Mouse (Mus musculus): ENCODE data around the gene Aox2. TPM values are rescaled to one million over a fixed set of nuclear protein-coding genes. Genes with fewer than 3 reads are reported as not detected.

Aox2 gene
- polyA plus RNA-seq, 1 experiment from 2014 or later, result not detected

DNA sequence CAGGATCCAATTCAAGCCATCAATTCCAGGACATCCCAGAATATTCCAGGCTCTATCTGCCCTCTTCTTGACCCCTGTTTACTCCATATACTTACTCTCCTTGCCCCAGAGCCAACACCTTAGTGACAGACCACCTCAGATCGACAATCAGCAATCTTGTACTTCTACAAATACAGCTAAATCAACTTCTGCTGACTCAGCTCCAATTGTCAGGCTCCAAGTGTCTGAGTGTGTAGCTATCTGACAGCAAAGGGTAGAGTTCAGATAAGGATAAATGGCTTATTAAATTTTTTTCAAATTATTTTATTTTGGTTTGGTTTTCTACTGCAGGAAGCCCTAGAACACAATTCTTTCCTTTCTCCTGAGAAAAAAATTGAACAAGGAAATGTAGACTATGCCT lies 29.6 kb upstream of the Aox2 start:
- Histone ChIP-seq H3K27me3 (replicated peaks; ENCODE audit: control insufficient read depth, insufficient read depth, low read length) (no peaks in the 10 kb centered on the region), H3K36me3 (ENCODE audit: control insufficient read depth, insufficient read depth) (no peaks in the 10 kb centered on the region), H3K9ac (replicated peaks; ENCODE audit: low read depth, low read length) (no peak overlapping the region), H3K4me1 (replicated peaks; ENCODE audit: control insufficient read depth, insufficient read depth, low read length) (no peaks in the 10 kb centered on the region), H3K4me2 (ENCODE audit: low read length) (no peak overlapping the region), H3K9me3 (ENCODE audit: control insufficient read depth, low read length) (no peaks in the 10 kb centered on the region), H3K4me3 (replicated peaks; ENCODE audit: low read length) (no peak overlapping the region), H3K27ac (ENCODE audit: low read length) (no peak overlapping the region)
- no peak for ATAC-seq
- WGBS, result 83% methylated on average over 1 of the region's 1 CpGs

- no peak overlapping the region for H3K4me2 ChIP-seq (ENCODE audit: low read length)
- H3K9ac ChIP-seq (replicated peaks; ENCODE audit: low read depth, low read length), result no peak overlapping the region
- H3K4me3 ChIP-seq (replicated peaks; ENCODE audit: low read length), result no peak overlapping the region
- no peaks in the 10 kb centered on the region for H3K27me3 ChIP-seq (replicated peaks; ENCODE audit: control insufficient read depth, insufficient read depth, low read length)
- no peaks in the 10 kb centered on the region for H3K36me3 ChIP-seq (ENCODE audit: control insufficient read depth, insufficient read depth)
- ATAC-seq, result no peak
- H3K9me3 ChIP-seq (ENCODE audit: control insufficient read depth, low read length), result no peaks in the 10 kb centered on the region
- no peaks in the 10 kb centered on the region for H3K4me1 ChIP-seq (replicated peaks; ENCODE audit: control insufficient read depth, insufficient read depth, low read length)
- WGBS, result 90% methylated on average over 11 of the region's 11 CpGs
- no peak overlapping the region for H3K27ac ChIP-seq (ENCODE audit: low read length)
Measured at GRCm38 (mm10) chr1:58253466-58253865, 24.7 kb upstream of the Aox2 start.

- no peaks in the 10 kb centered on the region for H3K9me3 ChIP-seq (ENCODE audit: control insufficient read depth, low read length)
- H3K4me1 ChIP-seq (replicated peaks; ENCODE audit: control insufficient read depth, insufficient read depth, low read length), result no peaks in the 10 kb centered on the region
- 85% methylated on average over 10 of the region's 10 CpGs for WGBS
Measured at GRCm38 (mm10) chr1:58257195-58257991, 20.7 kb upstream of the Aox2 start.

DNA sequence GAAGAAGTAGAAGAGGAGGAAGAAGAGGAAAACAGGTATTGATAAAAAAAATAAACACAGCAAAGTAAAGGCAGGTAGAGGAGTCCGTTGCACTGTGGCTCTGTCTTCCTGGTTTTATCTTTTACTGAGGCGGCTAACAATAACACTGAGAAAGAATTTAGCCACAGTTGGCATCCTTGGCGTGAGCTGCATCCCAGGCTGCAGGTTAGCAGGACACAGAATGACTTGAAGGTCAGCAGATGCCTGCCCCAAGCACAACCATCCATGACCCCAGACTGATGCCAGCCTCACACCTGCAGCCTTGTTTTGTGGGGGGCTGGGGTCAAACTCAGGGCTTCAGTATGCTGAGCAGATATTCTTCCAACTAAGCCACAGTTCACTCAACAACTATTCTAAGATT lies 17.8 kb upstream of the Aox2 start:
- ATAC-seq, result no peak
- H3K27ac ChIP-seq (ENCODE audit: low read length), result no peak overlapping the region
- H3K9ac ChIP-seq (replicated peaks; ENCODE audit: low read depth, low read length), result no peak overlapping the region
- WGBS, result 80% methylated on average over 3 of the region's 3 CpGs
- H3K4me2 ChIP-seq (ENCODE audit: low read length), result no peak overlapping the region
- no peaks in the 10 kb centered on the region for H3K27me3 ChIP-seq (replicated peaks; ENCODE audit: control insufficient read depth, insufficient read depth, low read length)
- H3K36me3 ChIP-seq (ENCODE audit: control insufficient read depth, insufficient read depth), result no peaks in the 10 kb centered on the region
- no peaks in the 10 kb centered on the region for H3K9me3 ChIP-seq (ENCODE audit: control insufficient read depth, low read length)
- H3K4me1 ChIP-seq (replicated peaks; ENCODE audit: control insufficient read depth, insufficient read depth, low read length), result no peaks in the 10 kb centered on the region
- H3K4me3 ChIP-seq (replicated peaks; ENCODE audit: low read length), result no peak overlapping the region

More at GRCm38 (mm10) chr1:58257195-58257991, 20.7 kb upstream of the Aox2 start:
- ATAC-seq, result no peak
- Histone ChIP-seq H3K27ac (ENCODE audit: low read length) (no peak overlapping the region), H3K36me3 (ENCODE audit: control insufficient read depth, insufficient read depth) (no peaks in the 10 kb centered on the region), H3K27me3 (replicated peaks; ENCODE audit: control insufficient read depth, insufficient read depth, low read length) (no peaks in the 10 kb centered on the region), H3K4me2 (ENCODE audit: low read length) (no peak overlapping the region), H3K4me3 (replicated peaks; ENCODE audit: low read length) (no peak overlapping the region), H3K9ac (replicated peaks; ENCODE audit: low read depth, low read length) (no peak overlapping the region)

GRCm38 (mm10) chr1:58268231-58268630 lies 9.9 kb upstream of the Aox2 start:
- Histone ChIP-seq H3K4me2 (ENCODE audit: low read length) (no peak overlapping the region), H3K9me3 (ENCODE audit: control insufficient read depth, low read length) (no peaks in the 10 kb centered on the region), H3K9ac (replicated peaks; ENCODE audit: low read depth, low read length) (no peak overlapping the region), H3K4me1 (replicated peaks; ENCODE audit: control insufficient read depth, insufficient read depth, low read length) (no peaks in the 10 kb centered on the region), H3K27me3 (replicated peaks; ENCODE audit: control insufficient read depth, insufficient read depth, low read length) (no peaks in the 10 kb centered on the region), H3K4me3 (replicated peaks; ENCODE audit: low read length) (no peak overlapping the region), H3K36me3 (ENCODE audit: control insufficient read depth, insufficient read depth) (no peaks in the 10 kb centered on the region), H3K27ac (ENCODE audit: low read length) (no peak overlapping the region)
- ATAC-seq, result no peak
- 88% methylated on average over 2 of the region's 2 CpGs for WGBS

GRCm38 (mm10) chr1:58270807-58271569 lies 7.1 kb upstream of the Aox2 start:
- Histone ChIP-seq H3K4me1 (replicated peaks; ENCODE audit: control insufficient read depth, insufficient read depth, low read length) (no peaks in the 10 kb centered on the region), H3K27me3 (replicated peaks; ENCODE audit: control insufficient read depth, insufficient read depth, low read length) (no peaks in the 10 kb centered on the region), H3K9me3 (ENCODE audit: control insufficient read depth, low read length) (no peaks in the 10 kb centered on the region), H3K9ac (replicated peaks; ENCODE audit: low read depth, low read length) (no peak overlapping the region), H3K27ac (ENCODE audit: low read length) (no peak overlapping the region), H3K4me2 (ENCODE audit: low read length) (no peak overlapping the region), H3K36me3 (ENCODE audit: control insufficient read depth, insufficient read depth) (no peaks in the 10 kb centered on the region), H3K4me3 (replicated peaks; ENCODE audit: low read length) (no peak overlapping the region)
- ATAC-seq, result peak; percentile 75
- WGBS, result 62% methylated on average over 6 of the region's 6 CpGs

DNA sequence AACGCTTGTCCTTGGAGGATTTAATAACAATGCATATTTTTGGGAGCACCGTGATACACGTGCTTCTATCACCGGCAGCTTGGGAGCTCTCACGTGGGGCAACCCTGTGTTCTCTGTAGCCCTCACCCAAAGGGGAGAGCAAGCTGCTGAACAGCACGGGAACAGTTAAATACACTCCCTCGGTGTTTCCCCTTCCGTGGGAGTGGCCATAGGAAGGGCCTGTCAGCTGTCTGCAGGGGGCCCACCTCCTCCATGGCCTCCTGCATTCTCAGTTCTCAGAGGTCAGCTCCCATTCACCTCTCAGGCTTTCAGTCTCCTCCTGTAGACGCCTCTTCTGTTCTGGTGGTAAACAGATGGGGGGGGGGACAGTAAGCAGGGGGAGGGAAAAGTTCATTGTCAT lies 2.2 kb upstream of the Aox2 start:
- Histone ChIP-seq H3K9ac (replicated peaks; ENCODE audit: low read depth, low read length) (no peak overlapping the region), H3K27me3 (replicated peaks; ENCODE audit: control insufficient read depth, insufficient read depth, low read length) (no peaks in the 10 kb centered on the region), H3K27ac (ENCODE audit: low read length) (no peak overlapping the region), H3K4me2 (ENCODE audit: low read length) (no peak overlapping the region), H3K9me3 (ENCODE audit: control insufficient read depth, low read length) (no peaks in the 10 kb centered on the region), H3K4me1 (replicated peaks; ENCODE audit: control insufficient read depth, insufficient read depth, low read length) (peaks cover 2% of the 10 kb centered on the region), H3K4me3 (replicated peaks; ENCODE audit: low read length) (no peak overlapping the region), H3K36me3 (ENCODE audit: control insufficient read depth, insufficient read depth) (no peaks in the 10 kb centered on the region)
- WGBS, result 20% methylated on average over 9 of the region's 9 CpGs
- no peak for ATAC-seq

DNA sequence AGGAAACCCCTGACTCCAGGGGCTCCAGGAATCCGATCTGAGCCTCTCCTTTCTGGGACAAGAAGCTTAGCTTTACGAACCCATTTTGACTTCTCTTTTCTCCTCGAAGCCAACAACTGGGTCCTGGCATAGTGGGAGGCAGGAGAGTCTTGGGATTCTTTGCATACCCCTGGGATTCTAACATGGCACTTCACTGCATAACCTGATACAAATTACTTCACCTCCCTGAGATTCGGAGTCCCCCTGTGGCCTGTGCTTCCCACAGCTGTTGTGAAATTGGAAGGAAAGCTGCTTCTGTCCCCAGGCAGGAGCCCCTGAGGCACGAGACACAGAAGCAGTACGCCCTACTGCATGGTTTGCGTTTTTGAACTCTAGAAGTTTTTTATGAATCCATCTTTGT lies 387 bp downstream of the Aox2 start:
- H3K9ac ChIP-seq (replicated peaks; ENCODE audit: low read depth, low read length), result no peak overlapping the region
- no peaks in the 10 kb centered on the region for H3K9me3 ChIP-seq (ENCODE audit: control insufficient read depth, low read length)
- no peaks in the 10 kb centered on the region for H3K27me3 ChIP-seq (replicated peaks; ENCODE audit: control insufficient read depth, insufficient read depth, low read length)
- H3K4me2 ChIP-seq (ENCODE audit: low read length), result no peak overlapping the region
- 71% methylated on average over 7 of the region's 7 CpGs for WGBS
- no peak overlapping the region for H3K4me3 ChIP-seq (replicated peaks; ENCODE audit: low read length)
- no peak overlapping the region for H3K27ac ChIP-seq (ENCODE audit: low read length)
- peaks cover 6% of the 10 kb centered on the region for H3K4me1 ChIP-seq (replicated peaks; ENCODE audit: control insufficient read depth, insufficient read depth, low read length)
- no peaks in the 10 kb centered on the region for H3K36me3 ChIP-seq (ENCODE audit: control insufficient read depth, insufficient read depth)
- no peak for ATAC-seq

DNA sequence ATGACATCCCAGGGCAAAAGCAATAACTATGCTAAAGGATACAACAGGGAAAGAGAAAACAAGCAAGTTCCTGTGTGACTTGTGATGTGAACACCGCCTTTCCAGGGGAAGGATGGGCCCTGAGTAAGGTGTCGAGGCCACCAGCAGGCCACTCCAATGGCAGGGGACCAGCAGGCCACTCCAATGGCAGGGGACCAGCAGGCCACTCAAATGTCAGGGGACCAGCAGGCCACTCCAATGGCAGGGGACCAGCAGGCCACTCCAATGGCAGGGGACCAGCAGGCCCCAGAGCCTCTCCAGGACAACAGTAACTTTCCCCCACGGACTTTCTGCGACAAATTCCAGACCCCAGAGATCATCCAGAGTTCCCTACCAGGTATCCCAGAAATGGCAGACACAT lies 2.3 kb downstream of the Aox2 start:
- H3K4me2 ChIP-seq (ENCODE audit: low read length), result no peak overlapping the region
- no peak overlapping the region for H3K27ac ChIP-seq (ENCODE audit: low read length)
- no peaks in the 10 kb centered on the region for H3K9me3 ChIP-seq (ENCODE audit: control insufficient read depth, low read length)
- no peaks in the 10 kb centered on the region for H3K36me3 ChIP-seq (ENCODE audit: control insufficient read depth, insufficient read depth)
- 87% methylated on average over 4 of the region's 4 CpGs for WGBS
- peaks cover 6% of the 10 kb centered on the region for H3K4me1 ChIP-seq (replicated peaks; ENCODE audit: control insufficient read depth, insufficient read depth, low read length)
- H3K27me3 ChIP-seq (replicated peaks; ENCODE audit: control insufficient read depth, insufficient read depth, low read length), result no peaks in the 10 kb centered on the region
- H3K9ac ChIP-seq (replicated peaks; ENCODE audit: low read depth, low read length), result no peak overlapping the region
- no peak overlapping the region for H3K4me3 ChIP-seq (replicated peaks; ENCODE audit: low read length)
- ATAC-seq, result no peak

Measured in forebrain, embryonic 16.5 days (tissue).